ENCODE assay signal across 23 mouse cellular contexts in the genomic region with DNA sequence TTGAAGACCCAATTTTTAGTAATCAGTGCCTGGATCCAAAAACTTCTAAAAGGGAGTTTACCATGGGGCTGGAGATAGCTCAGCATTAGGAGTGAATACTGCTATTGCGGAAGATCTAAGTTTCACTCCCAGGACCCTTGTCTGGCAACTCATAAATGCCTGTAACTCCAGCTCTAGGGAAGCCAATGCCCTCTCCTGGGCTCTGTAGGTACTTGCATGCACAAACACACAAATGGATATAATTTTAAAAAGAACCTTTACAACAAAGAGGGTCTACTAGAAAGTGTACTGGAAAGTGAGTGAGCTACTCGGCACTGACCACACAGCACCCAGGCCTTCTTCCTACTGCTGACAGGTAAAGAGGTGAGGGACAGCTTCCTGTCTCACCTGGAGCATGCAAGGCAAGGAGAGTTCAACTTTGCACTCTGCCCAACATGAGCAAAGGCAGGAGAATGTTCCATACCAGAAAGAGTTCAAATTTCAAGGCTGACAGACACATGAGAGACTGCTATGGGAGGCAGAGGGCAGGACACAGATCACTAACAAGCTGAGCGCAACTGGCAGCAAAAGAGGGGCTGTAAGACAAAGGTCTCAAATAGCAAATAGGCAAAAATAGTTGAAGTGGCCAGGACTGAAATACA. TPM values are rescaled to one million over a fixed set of nuclear protein-coding genes. Genes with fewer than 3 reads are reported as not detected.
DNase-seq lines count a peak whose midpoint lies in the region; ATAC-seq and TF ChIP-seq lines count a peak whose summit lies in the region.
"Had no signal": no experiment of that assay in that cellular context is flagged by ENCODE, and none has a peak within 500 bp of the region (broad histone marks: within the 10 kb centered on the region; RNA-seq: fewer than 3 reads in every experiment).

No protein-coding gene starts in this region.

- H3K36me3 ChIP-seq in hindbrain, postnatal 0 days (ENCODE audit: insufficient read depth, low read length): peaks cover 57% of the 10 kb centered on the region
- H3K36me3 ChIP-seq in hindbrain, embryonic 13.5 days: peaks cover 86% of the 10 kb centered on the region
- peaks cover 32% of the 10 kb centered on the region for H3K36me3 ChIP-seq in liver, adult 2 months (ENCODE audit: control insufficient read depth, insufficient read depth, low read length)
- peaks cover 47% of the 10 kb centered on the region for H3K36me3 ChIP-seq in liver, embryonic 11.5 days (ENCODE audit: control insufficient read depth, insufficient read depth, low read length)
- H3K36me3 ChIP-seq in MEL (ENCODE audit: control insufficient read depth in 1 of 2, insufficient read depth in 2 of 2, low read length in 2 of 2): peaks cover 7 to 8% of the 10 kb centered on the region in 2 experiments
- peaks cover 47% of the 10 kb centered on the region for H3K36me3 ChIP-seq in small intestine, adult 2 months (ENCODE audit: control insufficient read depth, insufficient read depth, low read length)

- no peak overlapping the region for H3K4me2 ChIP-seq in hindbrain, postnatal 0 days (ENCODE audit: low read depth, low read length)
- no peak overlapping the region for H3K4me2 ChIP-seq in hindbrain, embryonic 13.5 days
- no peak overlapping the region for H3K4me2 ChIP-seq in liver, embryonic 11.5 days
- H3K4me2 ChIP-seq: heart, embryonic 15.5 days; liver, embryonic 13.5 days had no signal

- peaks cover 7% of the 10 kb centered on the region for H3K79me2 ChIP-seq in liver, adult 2 months (ENCODE audit: control insufficient read depth, insufficient read depth, low read length)
- H3K79me2 ChIP-seq in MEL (ENCODE audit: control insufficient read depth, insufficient read depth, low read length, poor library complexity): peaks cover 10% of the 10 kb centered on the region

- H3K4me1 ChIP-seq in hindbrain, postnatal 0 days (ENCODE audit: insufficient read depth, low read length): peaks cover 7% of the 10 kb centered on the region
- H3K4me1 ChIP-seq in hindbrain, embryonic 13.5 days (replicated peaks): peaks cover 18% of the 10 kb centered on the region
- H3K4me1 ChIP-seq in liver, adult 2 months (ENCODE audit: control insufficient read depth, insufficient read depth, low read length): peaks cover 3% of the 10 kb centered on the region
- peaks cover 9% of the 10 kb centered on the region for H3K4me1 ChIP-seq in liver, embryonic 11.5 days (replicated peaks; ENCODE audit: control insufficient read depth, insufficient read depth, low read length)
- peaks cover 0 to 6% of the 10 kb centered on the region in 2 experiments; a peak in 1 of 4 replicates for H3K4me1 ChIP-seq in MEL (ENCODE audit: control insufficient read depth in 1 of 2, insufficient read depth in 2 of 2, low read length in 2 of 2)
- H3K4me1 ChIP-seq in small intestine, adult 2 months (ENCODE audit: control insufficient read depth, insufficient read depth, insufficient read length, low read length): peaks cover 3% of the 10 kb centered on the region

- TF ChIP-seq CTCF in hindbrain, postnatal 0 days (IDR thresholded peaks at IDR 0.05; ENCODE audit: low read depth): peak; percentile 40
- TF ChIP-seq CTCF in liver, adult 2 months (IDR thresholded peaks at IDR 0.05; ENCODE audit: low read depth, low read length): no peak
- TF ChIP-seq CTCF in MEL (IDR thresholded peaks at IDR 0.05 in 2 of 3, conservative IDR thresholded peaks at IDR 0.05 in 1 of 3; ENCODE audit: control insufficient read depth in 1 of 3, insufficient read depth in 1 of 3, low read depth in 2 of 3, low read length in 3 of 3, poor library complexity in 1 of 3, severe bottlenecking in 1 of 3): peak in 1 of 3 experiments; percentile 28; a peak in 3 of 6 replicates
- peak; percentile 5; the same call in 1 of the 2 replicates for TF ChIP-seq CTCF in small intestine, adult 2 months (IDR thresholded peaks at IDR 0.05; ENCODE audit: extremely low read depth, insufficient read length, insufficient replicate concordance, low read depth, low read length)

- H3K4me3 ChIP-seq in hindbrain, postnatal 0 days (ENCODE audit: low read length): no peak overlapping the region
- no peak overlapping the region for H3K4me3 ChIP-seq in hindbrain, embryonic 13.5 days
- no peak overlapping the region for H3K4me3 ChIP-seq in liver, adult 2 months (ENCODE audit: insufficient read depth, low read depth, low read length)
- no peak overlapping the region for H3K4me3 ChIP-seq in liver, embryonic 11.5 days (ENCODE audit: low read depth, low read length)
- no peak overlapping the region for H3K4me3 ChIP-seq in MEL (ENCODE audit: control insufficient read depth in 1 of 2, insufficient read depth in 1 of 2, low read depth in 2 of 2, low read length in 2 of 2)
- H3K4me3 ChIP-seq in small intestine, adult 2 months (ENCODE audit: low read depth, low read length): no peak overlapping the region
- H3K4me3 ChIP-seq: heart, embryonic 15.5 days; hindbrain, embryonic 10.5 days; liver, embryonic 13.5 days; myocyte had no signal

- H3K9ac ChIP-seq in hindbrain, postnatal 0 days (replicated peaks; ENCODE audit: low read length): no peak overlapping the region
- no peak overlapping the region for H3K9ac ChIP-seq in hindbrain, embryonic 13.5 days
- no peak overlapping the region for H3K9ac ChIP-seq in liver, adult 2 months (ENCODE audit: low read depth, low read length)
- H3K9ac ChIP-seq in liver, embryonic 11.5 days (ENCODE audit: low read depth, low read length): no peak overlapping the region
- H3K9ac ChIP-seq in MEL (ENCODE audit: control insufficient read depth, low read depth, low read length, poor library complexity, severe bottlenecking): no peak overlapping the region
- H3K9ac ChIP-seq: heart, embryonic 15.5 days; liver, embryonic 13.5 days had no signal

- no peaks in the 10 kb centered on the region for H3K9me3 ChIP-seq in hindbrain, postnatal 0 days (ENCODE audit: low read length)
- H3K9me3 ChIP-seq in hindbrain, embryonic 13.5 days: no peaks in the 10 kb centered on the region
- no peaks in the 10 kb centered on the region for H3K9me3 ChIP-seq in liver, embryonic 11.5 days (ENCODE audit: control insufficient read depth, low read length)
- no peaks in the 10 kb centered on the region for H3K9me3 ChIP-seq in MEL (replicated peaks; ENCODE audit: insufficient read depth, low read length)
- H3K9me3 ChIP-seq: G1E; heart, embryonic 15.5 days; hindbrain, embryonic 10.5 days; liver, embryonic 13.5 days had no signal

- H3K27ac ChIP-seq in hindbrain, postnatal 0 days: no peak overlapping the region
- H3K27ac ChIP-seq in hindbrain, embryonic 13.5 days: no peak overlapping the region
- no peak overlapping the region for H3K27ac ChIP-seq in liver, adult 2 months (replicated peaks; ENCODE audit: insufficient read depth, low read depth, low read length)
- H3K27ac ChIP-seq in liver, embryonic 11.5 days (ENCODE audit: low read depth, low read length): no peak overlapping the region
- H3K27ac ChIP-seq in MEL (ENCODE audit: control insufficient read depth, low read depth, low read length): no peak overlapping the region
- no peak overlapping the region for H3K27ac ChIP-seq in small intestine, adult 2 months (ENCODE audit: insufficient read depth, low read depth, low read length)
- H3K27ac ChIP-seq: heart, embryonic 15.5 days; hindbrain, embryonic 10.5 days; liver, embryonic 13.5 days had no signal

- TF ChIP-seq RAD21 in MEL (IDR thresholded peaks at IDR 0.05; ENCODE audit: low read depth, low read length): peak; percentile 4

- WGBS in hindbrain, postnatal 0 days: 86% methylated on average over 3 of the region's 3 CpGs
- WGBS in hindbrain, embryonic 13.5 days: 94% methylated on average over 3 of the region's 3 CpGs
- WGBS in liver, adult 2 months: 94% methylated on average over 3 of the region's 3 CpGs
- 91% methylated on average over 3 of the region's 3 CpGs for WGBS in liver, embryonic 11.5 days
- WGBS in small intestine, adult 2 months: 90% methylated on average over 3 of the region's 3 CpGs

- H3K27me3 ChIP-seq in hindbrain, postnatal 0 days (ENCODE audit: insufficient read depth, low read length): no peaks in the 10 kb centered on the region
- no peaks in the 10 kb centered on the region for H3K27me3 ChIP-seq in hindbrain, embryonic 13.5 days
- H3K27me3 ChIP-seq in liver, adult 2 months (ENCODE audit: control insufficient read depth, insufficient read depth, low read length): no peaks in the 10 kb centered on the region
- H3K27me3 ChIP-seq in liver, embryonic 11.5 days (replicated peaks; ENCODE audit: control insufficient read depth, insufficient read depth, low read length): no peaks in the 10 kb centered on the region
- H3K27me3 ChIP-seq in MEL (ENCODE audit: control insufficient read depth in 1 of 2, insufficient read depth in 2 of 2, low read length in 2 of 2): no peaks in the 10 kb centered on the region
- H3K27me3 ChIP-seq in small intestine, adult 2 months (ENCODE audit: control insufficient read depth, insufficient read depth, low read length): no peaks in the 10 kb centered on the region
- H3K27me3 ChIP-seq: heart, embryonic 15.5 days; liver, embryonic 13.5 days had no signal

- ATAC-seq in hindbrain, postnatal 0 days: no peak
- no peak for ATAC-seq in hindbrain, embryonic 13.5 days (ENCODE audit: low FRiP score)
- no peak for ATAC-seq in liver, embryonic 11.5 days (replicated peaks; ENCODE audit: low FRiP score)

- no peak for TF ChIP-seq POLR2A in liver, adult 2 months (IDR thresholded peaks at IDR 0.05; ENCODE audit: extremely low read depth, insufficient read depth, low read length)
- no peak for TF ChIP-seq POLR2A in MEL (IDR thresholded peaks at IDR 0.05; ENCODE audit: control insufficient read depth in 1 of 2, insufficient read depth in 1 of 2, low read depth in 1 of 2, low read length in 2 of 2, poor library complexity in 1 of 2)
- no peak for TF ChIP-seq POLR2A in small intestine, adult 2 months (IDR thresholded peaks at IDR 0.05; ENCODE audit: low read depth, low read length)

- no peak for TF ChIP-seq EP300 in MEL (IDR thresholded peaks at IDR 0.05; ENCODE audit: low read depth in 1 of 2, low read length in 2 of 2)

- DNase-seq in hindbrain, postnatal 0 days (ENCODE audit: low spot score): peak; percentile 23
- peak; percentile 40 for DNase-seq in liver, adult 2 months (ENCODE audit: extremely low read depth, low read depth, low spot score)
- DNase-seq in liver, embryonic 11.5 days (ENCODE audit: low spot score): no peak
- DNase-seq in MEL (ENCODE audit: low read depth, low spot score): no peak
- no peak for DNase-seq in spleen, postnatal 14 days (ENCODE audit: low spot score in 2 of 2)
- DNase-seq: adrenal gland, postnatal 36 days; cerebellum, adult 18-20 months; cerebellum, postnatal 25 days; embryo, embryonic 11 days; gastrocnemius, postnatal 10 days; heart, adult 18-20 months; kidney, adult 9 months; left cerebral cortex, postnatal 4 days; liver, embryonic 13.5 days; midbrain, embryonic 14.5 days; right cerebral cortex, postnatal 25 days; thymus, postnatal 14 days had no signal

RNA-seq across cellular contexts. Expression of gene Atrip, which starts 5.7 kb away (rescaled TPM):
- 39.5 and 52.3 TPM in 2 replicates for total RNA-seq in hindbrain, postnatal 0 days (2014; rRNA removed)
- polyA plus RNA-seq in hindbrain, postnatal 0 days (2015; fragmentation: Nextera tagmentation; extraction: Ambion mirVana): 30.6 and 32.2 TPM in 2 replicates
- polyA plus RNA-seq in hindbrain, embryonic 13.5 days (2015; fragmentation: Nextera tagmentation; extraction: Ambion mirVana): 27.8 and 32.4 TPM in 2 replicates
- 5.1 and 5.4 TPM in 2 replicates for total RNA-seq in liver, adult 2 months (2014; rRNA removed)
- 9.2 and 10.3 TPM in 2 replicates for polyA plus RNA-seq in liver, adult 2 months (2012; rRNA removed)
- polyA plus RNA-seq in liver, embryonic 11.5 days (2014; fragmentation: Nextera tagmentation; extraction: Ambion mirVana): 24.3 and 28.9 TPM in 2 replicates
- total RNA-seq in MEL (2012; rRNA removed): 18.0 and 18.4 TPM in 2 replicates
- polyA plus RNA-seq in MEL (2012; ENCODE audit: insufficient read depth in 1 of 2, insufficient read length in 2 of 2, low read depth in 1 of 2, low replicate concordance in 2 of 2, missing spikeins in 1 of 2): 10 to 100 TPM in 1 of 2 experiments, not detected in 1; 35.3 TPM
- 5.8 and 10.7 TPM in 2 replicates for polyA plus RNA-seq in small intestine, adult 2 months (2012; rRNA removed)

RNA-seq across cellular contexts. Expression of gene Trex1, which starts 8.7 kb away (rescaled TPM):
- total RNA-seq in hindbrain, postnatal 0 days (2014; rRNA removed): 20.1 and 32.6 TPM in 2 replicates
- polyA plus RNA-seq in hindbrain, postnatal 0 days (2015; fragmentation: Nextera tagmentation; extraction: Ambion mirVana): 14.3 and 14.4 TPM in 2 replicates
- 12.9 and 15.2 TPM in 2 replicates for polyA plus RNA-seq in hindbrain, embryonic 13.5 days (2015; fragmentation: Nextera tagmentation; extraction: Ambion mirVana)
- total RNA-seq in liver, adult 2 months (2014; rRNA removed): 7.7 and 8.4 TPM in 2 replicates
- 30.7 and 41.1 TPM in 2 replicates for polyA plus RNA-seq in liver, adult 2 months (2012; rRNA removed)
- 8.9 and 9.7 TPM in 2 replicates for polyA plus RNA-seq in liver, embryonic 11.5 days (2014; fragmentation: Nextera tagmentation; extraction: Ambion mirVana)
- total RNA-seq in MEL (2012; rRNA removed): 8.9 and 10.0 TPM in 2 replicates
- 10 to 100 TPM in 1 of 2 experiments, not detected in 1; 17.0 TPM for polyA plus RNA-seq in MEL (2012; ENCODE audit: insufficient read depth in 1 of 2, insufficient read length in 2 of 2, low read depth in 1 of 2, low replicate concordance in 2 of 2, missing spikeins in 1 of 2)
- 51.9 and 174 TPM in 2 replicates for polyA plus RNA-seq in small intestine, adult 2 months (2012; rRNA removed)

RNA-seq across cellular contexts. Expression of gene Ccdc51, which starts 14.1 kb away (rescaled TPM):
- 7.8 and 8.4 TPM in 2 replicates for total RNA-seq in hindbrain, postnatal 0 days (2014; rRNA removed)
- polyA plus RNA-seq in hindbrain, postnatal 0 days (2015; fragmentation: Nextera tagmentation; extraction: Ambion mirVana): 5.1 and 6.7 TPM in 2 replicates
- polyA plus RNA-seq in hindbrain, embryonic 13.5 days (2015; fragmentation: Nextera tagmentation; extraction: Ambion mirVana): 14.6 and 14.7 TPM in 2 replicates
- 7.5 and 8.6 TPM in 2 replicates for total RNA-seq in liver, adult 2 months (2014; rRNA removed)
- 7.2 and 8.2 TPM in 2 replicates for polyA plus RNA-seq in liver, adult 2 months (2012; rRNA removed)
- polyA plus RNA-seq in liver, embryonic 11.5 days (2014; fragmentation: Nextera tagmentation; extraction: Ambion mirVana): 21.9 TPM in 2 replicates
- total RNA-seq in MEL (2012; rRNA removed): 26.8 and 28.4 TPM in 2 replicates
- polyA plus RNA-seq in MEL (2012; ENCODE audit: insufficient read depth in 1 of 2, insufficient read length in 2 of 2, low read depth in 1 of 2, low replicate concordance in 2 of 2, missing spikeins in 1 of 2): 10 to 100 TPM in 1 of 2 experiments, not detected in 1; 15.1 TPM
- polyA plus RNA-seq in small intestine, adult 2 months (2012; rRNA removed): 5.5 and 11.3 TPM in 2 replicates

RNA-seq across cellular contexts. Expression of gene Tma7, which starts 14.2 kb away (rescaled TPM):
- 56.2 and 73.8 TPM in 2 replicates for total RNA-seq in hindbrain, postnatal 0 days (2014; rRNA removed)
- polyA plus RNA-seq in hindbrain, postnatal 0 days (2015; fragmentation: Nextera tagmentation; extraction: Ambion mirVana): 764 and 779 TPM in 2 replicates
- 741 and 764 TPM in 2 replicates for polyA plus RNA-seq in hindbrain, embryonic 13.5 days (2015; fragmentation: Nextera tagmentation; extraction: Ambion mirVana)
- 53.4 and 54.7 TPM in 2 replicates for total RNA-seq in liver, adult 2 months (2014; rRNA removed)
- 23.3 and 24.4 TPM in 2 replicates for polyA plus RNA-seq in liver, adult 2 months (2012; rRNA removed)
- polyA plus RNA-seq in liver, embryonic 11.5 days (2014; fragmentation: Nextera tagmentation; extraction: Ambion mirVana): 716 and 742 TPM in 2 replicates
- total RNA-seq in MEL (2012; rRNA removed): 346 and 400 TPM in 2 replicates
- polyA plus RNA-seq in MEL (2012; ENCODE audit: insufficient read depth in 1 of 2, insufficient read length in 2 of 2, low read depth in 1 of 2, low replicate concordance in 2 of 2, missing spikeins in 1 of 2): 100 to 1,000 TPM in 1 of 2 experiments, not detected in 1; 366 TPM
- polyA plus RNA-seq in small intestine, adult 2 months (2012; rRNA removed): 0.58 and 1.6 TPM in 2 replicates

RNA-seq across cellular contexts. Expression of gene Plxnb1, which starts 27.0 kb away (rescaled TPM):
- total RNA-seq in hindbrain, postnatal 0 days (2014; rRNA removed): 82.3 and 84.4 TPM in 2 replicates
- 8.7 and 11.2 TPM in 2 replicates for polyA plus RNA-seq in hindbrain, postnatal 0 days (2015; fragmentation: Nextera tagmentation; extraction: Ambion mirVana)
- polyA plus RNA-seq in hindbrain, embryonic 13.5 days (2015; fragmentation: Nextera tagmentation; extraction: Ambion mirVana): 22.5 and 27.2 TPM in 2 replicates
- 10.9 and 17.9 TPM in 2 replicates for total RNA-seq in liver, adult 2 months (2014; rRNA removed)
- 15.4 and 26.5 TPM in 2 replicates for polyA plus RNA-seq in liver, adult 2 months (2012; rRNA removed)
- 5.8 and 7.4 TPM in 2 replicates for polyA plus RNA-seq in liver, embryonic 11.5 days (2014; fragmentation: Nextera tagmentation; extraction: Ambion mirVana)
- total RNA-seq in MEL (2012; rRNA removed): not detected in 2 replicates
- under 1 TPM in 1 of 2 experiments, not detected in 1; 0.07 TPM for polyA plus RNA-seq in MEL (2012; ENCODE audit: insufficient read depth in 1 of 2, insufficient read length in 2 of 2, low read depth in 1 of 2, low replicate concordance in 2 of 2, missing spikeins in 1 of 2)
- 2.6 and 3.4 TPM in 2 replicates for polyA plus RNA-seq in small intestine, adult 2 months (2012; rRNA removed)
- polyA plus RNA-seq: G1E had no signal

Comparison
In these comparisons a context has a peak if more than half of its experiments do, and no peak if none do; other contexts are left out.
1. DNase-seq: peak in hindbrain, postnatal 0 days (single experiment) and liver, adult 2 months (single experiment); none in liver, embryonic 11.5 days (single experiment), MEL (single experiment) and spleen, postnatal 14 days (0 of 2).